11 mouse cellular contexts compared by ENCODE assay signal in the genomic region with DNA sequence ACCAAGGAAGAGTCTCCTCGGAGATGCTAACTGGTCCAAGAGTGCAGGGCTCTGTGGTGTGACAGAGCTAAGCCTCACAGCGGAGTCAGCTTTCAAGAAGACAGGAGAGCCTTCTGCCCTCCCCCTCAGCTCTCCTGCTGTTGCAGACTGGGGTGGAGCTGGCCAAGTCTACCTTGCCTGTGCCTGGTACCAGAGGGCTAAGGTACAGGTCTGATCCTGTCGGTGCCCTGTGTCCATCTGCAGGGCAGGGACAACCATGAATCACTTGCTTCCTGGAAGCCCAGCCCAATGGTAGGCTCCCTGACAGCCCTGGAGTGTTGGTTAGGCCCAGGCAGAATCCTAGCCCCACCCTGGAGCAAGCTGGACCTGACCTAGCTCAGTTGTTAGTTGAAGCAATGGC. TPM values are rescaled to one million over a fixed set of nuclear protein-coding genes. Genes with fewer than 3 reads are reported as not detected.
A peak's percentile ranks its signal among the peaks of the same experiment; 100 is the strongest.
DNase-seq lines count a peak whose midpoint lies in the region; ATAC-seq and TF ChIP-seq lines count a peak whose summit lies in the region.
"Had no signal": no experiment of that assay in that cellular context is flagged by ENCODE, and none has a peak within 500 bp of the region (broad histone marks: within the 10 kb centered on the region; RNA-seq: fewer than 3 reads in every experiment).

No protein-coding gene starts in this region.

- DNase-seq in gastrocnemius, postnatal 25 days: peak; percentile 18
- DNase-seq in gastrocnemius, adult 18-20 months (ENCODE audit: low spot score): no peak
- DNase-seq in lung, postnatal 0 days (ENCODE audit: low spot score): no peak
- DNase-seq in lung, postnatal 36 days: no peak
- DNase-seq in midbrain, postnatal 0 days (ENCODE audit: low spot score): no peak
- no peak for DNase-seq in Muller cell, postnatal 12 days (ENCODE audit: inconsistent ontology term)
- DNase-seq: gastrocnemius, postnatal 10 days had no signal

- TF ChIP-seq EP300 in lung, postnatal 0 days (IDR thresholded peaks at IDR 0.05): no peak

- no peak for TF ChIP-seq CTCF in lung, postnatal 0 days (IDR thresholded peaks at IDR 0.05)
- no peak for TF ChIP-seq CTCF in midbrain, postnatal 0 days (IDR thresholded peaks at IDR 0.05)

- H3K4me1 ChIP-seq in lung, postnatal 0 days (ENCODE audit: insufficient read depth, low read depth, low read length): peaks cover 18% of the 10 kb centered on the region
- peaks cover 59% of the 10 kb centered on the region for H3K4me1 ChIP-seq in heart, embryonic 15.5 days (replicated peaks)
- H3K4me1 ChIP-seq in midbrain, postnatal 0 days (ENCODE audit: insufficient read depth, low read length): peaks cover 25% of the 10 kb centered on the region; the same call in 1 of the 2 replicates

- H3K36me3 ChIP-seq in lung, postnatal 0 days (ENCODE audit: insufficient read depth, low read length): no peaks in the 10 kb centered on the region
- H3K36me3 ChIP-seq in heart, embryonic 15.5 days: no peaks in the 10 kb centered on the region
- H3K36me3 ChIP-seq in midbrain, postnatal 0 days (ENCODE audit: insufficient read depth, low read length): no peaks in the 10 kb centered on the region
- H3K36me3 ChIP-seq: G1E; limb, embryonic 12.5 days had no signal

- peak overlapping the region; percentile 90; the same call in 1 of the 2 replicates for H3K4me2 ChIP-seq in lung, postnatal 0 days (replicated peaks; ENCODE audit: low read depth, low read length)
- peak overlapping the region; percentile 85 for H3K4me2 ChIP-seq in heart, embryonic 15.5 days
- peak overlapping the region; percentile 84 for H3K4me2 ChIP-seq in midbrain, postnatal 0 days (ENCODE audit: low read depth, low read length, poor library complexity, severe bottlenecking)

- H3K4me3 ChIP-seq in lung, postnatal 0 days (ENCODE audit: low read depth, low read length): no peak overlapping the region
- no peak overlapping the region for H3K4me3 ChIP-seq in heart, embryonic 15.5 days
- H3K4me3 ChIP-seq in midbrain, postnatal 0 days (ENCODE audit: low read depth, low read length): peak overlapping the region; percentile 98; the same call in 1 of the 2 replicates

- H3K9ac ChIP-seq in lung, postnatal 0 days (replicated peaks; ENCODE audit: low read depth): no peak overlapping the region
- H3K9ac ChIP-seq in heart, embryonic 15.5 days: no peak overlapping the region
- peak overlapping the region; percentile 96; the same call in 1 of the 2 replicates for H3K9ac ChIP-seq in midbrain, postnatal 0 days (replicated peaks; ENCODE audit: low read length, poor library complexity, severe bottlenecking)

- no peaks in the 10 kb centered on the region for H3K9me3 ChIP-seq in lung, postnatal 0 days (ENCODE audit: low read length)
- H3K9me3 ChIP-seq in heart, embryonic 15.5 days (replicated peaks): no peaks in the 10 kb centered on the region
- no peaks in the 10 kb centered on the region for H3K9me3 ChIP-seq in midbrain, postnatal 0 days (ENCODE audit: low read length)
- H3K9me3 ChIP-seq: G1E; limb, embryonic 12.5 days had no signal

- 48% methylated on average over 3 of the region's 3 CpGs for WGBS in lung, postnatal 0 days
- WGBS in heart, embryonic 15.5 days: 59% methylated on average over 3 of the region's 3 CpGs
- WGBS in midbrain, postnatal 0 days: 55% methylated on average over 3 of the region's 3 CpGs

- ATAC-seq in lung, postnatal 0 days: no peak
- no peak for ATAC-seq in heart, embryonic 15.5 days (replicated peaks; ENCODE audit: insufficient number of reproducible peaks, insufficient read depth, low FRiP score, low read depth)
- ATAC-seq in midbrain, postnatal 0 days (ENCODE audit: low FRiP score): no peak
- ATAC-seq in megakaryocyte-erythroid progenitor cell, adult 5-6 weeks (replicated peaks; ENCODE audit: low FRiP score, low TSS enrichment, poor library complexity, severe bottlenecking): no peak

- no peaks in the 10 kb centered on the region for H3K27me3 ChIP-seq in lung, postnatal 0 days (replicated peaks; ENCODE audit: insufficient read depth, low read length)
- no peaks in the 10 kb centered on the region for H3K27me3 ChIP-seq in heart, embryonic 15.5 days
- no peaks in the 10 kb centered on the region for H3K27me3 ChIP-seq in midbrain, postnatal 0 days (ENCODE audit: insufficient read depth, low read length)

- H3K27ac ChIP-seq in lung, postnatal 0 days (ENCODE audit: low read length): peak overlapping the region; percentile 93; the same call in 1 of the 2 replicates
- H3K27ac ChIP-seq in heart, embryonic 15.5 days: peak overlapping the region; percentile 97
- H3K27ac ChIP-seq in midbrain, postnatal 0 days (ENCODE audit: low read depth, low read length): peak overlapping the region; percentile 94

RNA-seq across cellular contexts. Expression of gene Cerk, which starts 0.7 kb away (rescaled TPM):
- total RNA-seq in gastrocnemius, postnatal 25 days (2021): 1 to 10 TPM; 4.6 to 4.9 TPM
- total RNA-seq in gastrocnemius, adult 18-20 months (2021): 1 to 10 TPM; 4.3 to 5.1 TPM
- 16.9 and 20.0 TPM in 2 replicates for polyA plus RNA-seq in lung, postnatal 0 days (2015; fragmentation: Nextera tagmentation; extraction: Ambion mirVana)
- polyA plus RNA-seq in heart, embryonic 15.5 days (2015; fragmentation: Nextera tagmentation; extraction: Ambion mirVana): 13.2 and 17.9 TPM in 2 replicates
- total RNA-seq in midbrain, postnatal 0 days (2014; rRNA removed): 35.8 and 37.0 TPM in 2 replicates
- polyA plus RNA-seq in midbrain, postnatal 0 days (2015; fragmentation: Nextera tagmentation; extraction: Ambion mirVana): 21.6 and 21.9 TPM in 2 replicates
- 5.6 and 7.1 TPM in 2 replicates for total RNA-seq in megakaryocyte-erythroid progenitor cell, adult 5-6 weeks (2014; fragmentation: Nextera tagmentation)
- total RNA-seq in megakaryocyte-erythroid progenitor cell, adult 5-6 weeks (2017): 3.5 and 6.1 TPM in 2 replicates

RNA-seq across cellular contexts. Expression of gene Tbc1d22a, which starts 27.6 kb away (rescaled TPM):
- 10 to 100 TPM; 12.0 to 13.2 TPM for total RNA-seq in gastrocnemius, postnatal 25 days (2021)
- 10 to 100 TPM; 15.6 to 17.1 TPM for total RNA-seq in gastrocnemius, adult 18-20 months (2021)
- 11.8 and 13.1 TPM in 2 replicates for polyA plus RNA-seq in lung, postnatal 0 days (2015; fragmentation: Nextera tagmentation; extraction: Ambion mirVana)
- polyA plus RNA-seq in heart, embryonic 15.5 days (2015; fragmentation: Nextera tagmentation; extraction: Ambion mirVana): 9.2 and 12.5 TPM in 2 replicates
- 19.7 and 19.8 TPM in 2 replicates for total RNA-seq in midbrain, postnatal 0 days (2014; rRNA removed)
- polyA plus RNA-seq in midbrain, postnatal 0 days (2015; fragmentation: Nextera tagmentation; extraction: Ambion mirVana): 13.6 and 13.9 TPM in 2 replicates
- 13.0 and 13.7 TPM in 2 replicates for total RNA-seq in megakaryocyte-erythroid progenitor cell, adult 5-6 weeks (2014; fragmentation: Nextera tagmentation)
- 12.5 and 13.5 TPM in 2 replicates for total RNA-seq in megakaryocyte-erythroid progenitor cell, adult 5-6 weeks (2017)
